Mouse (Mus musculus) mature B cell (primary cell): ENCODE measurements at regions not wholly inside any gene's neighbourhood (a gene's known extent, or its start where the extent isn't known, plus 50 kb on each side); places are given as distances from the start of the nearest gene placed in this dataset.

Source experiments
- in situ Hi-C: fragments of 300-500 bp; cut with MboI; formaldehyde crosslinking; loops from 2 replicates; pipeline ENCODE4 v1.14.3; 2019

- in situ Hi-C loops = no loop called here
Observed at GRCm38 (mm10) chr8:115830012-115830662, 122.5 kb upstream of the Maf start.

GRCm38 (mm10) chr8:115826516-115826915 is 118.9 kb upstream of the Maf start:
- in situ Hi-C loops = no loop called here

GRCm38 (mm10) chr8:115825899-115826502 is 118.4 kb upstream of the Maf start:
- in situ Hi-C loops = no loop called here

- in situ Hi-C loops = no loop called here
Observed at GRCm38 (mm10) chr8:115824478-115824785, 116.8 kb upstream of the Maf start.

- in situ Hi-C loops = no loop called here
Observed at GRCm38 (mm10) chr8:115823673-115824477, 116.3 kb upstream of the Maf start.

GRCm38 (mm10) chr8:115813426-115813825 is 105.8 kb upstream of the Maf start:
- in situ Hi-C loops = no loop called here

GRCm38 (mm10) chr8:115806579-115806978 is 99.0 kb upstream of the Maf start:
- in situ Hi-C loops = no loop called here

GRCm38 (mm10) chr8:115806139-115806538 is 98.5 kb upstream of the Maf start:
- in situ Hi-C loops = no loop called here

- in situ Hi-C loops = no loop called here
Observed at GRCm38 (mm10) chr8:115793587-115793986, 86.0 kb upstream of the Maf start.

GRCm38 (mm10) chr8:115788421-115788820 is 80.8 kb upstream of the Maf start:
- in situ Hi-C loops = no loop called here

GRCm38 (mm10) chr8:115786185-115786584 is 78.6 kb upstream of the Maf start:
- in situ Hi-C loops = no loop called here

- in situ Hi-C loops = no loop called here
Observed at GRCm38 (mm10) chr8:115785769-115786168, 78.2 kb upstream of the Maf start.

- in situ Hi-C loops = no loop called here
Observed at GRCm38 (mm10) chr8:115783364-115783763, 75.8 kb upstream of the Maf start.

- in situ Hi-C loops = no loop called here
Observed at GRCm38 (mm10) chr8:115778433-115778832, 70.8 kb upstream of the Maf start.

- in situ Hi-C loops = no loop called here
Observed at GRCm38 (mm10) chr8:115771060-115771459, 63.5 kb upstream of the Maf start.

GRCm38 (mm10) chr8:115768631-115769030 is 61.0 kb upstream of the Maf start:
- in situ Hi-C loops = no loop called here

- in situ Hi-C loops = no loop called here
Observed at GRCm38 (mm10) chr8:115766218-115766898, 58.8 kb upstream of the Maf start.

GRCm38 (mm10) chr8:115764551-115764950 is 57.0 kb upstream of the Maf start:
- in situ Hi-C loops = no loop called here

GRCm38 (mm10) chr8:115758011-115758410 is 50.4 kb upstream of the Maf start:
- in situ Hi-C loops = no loop called here
